Mouse (Mus musculus): ENCODE measurements at regions not wholly inside any gene's neighbourhood (a gene's known extent, or its start where the extent isn't known, plus 50 kb on each side); places are given as distances from the start of the nearest gene placed in this dataset.
A peak's percentile ranks its signal among the peaks of the same experiment; 100 is the strongest.

- H3K4me2 ChIP-seq (replicated peaks) = no peak overlapping the region
- WGBS = 63% methylated on average over 13 of the region's 13 CpGs
- no peak for ATAC-seq (ENCODE audit: low FRiP score, low read depth)
- H3K4me3 ChIP-seq = no peak overlapping the region
- H3K9me3 ChIP-seq = no peaks in the 10 kb centered on the region
- no peak overlapping the region for H3K27ac ChIP-seq (replicated peaks)
- no peaks in the 10 kb centered on the region for H3K4me1 ChIP-seq
- no peaks in the 10 kb centered on the region for H3K27me3 ChIP-seq
- H3K36me3 ChIP-seq = no peaks in the 10 kb centered on the region
- no peak overlapping the region for H3K9ac ChIP-seq (replicated peaks)
Measured at GRCm38 (mm10) chr6:141097338-141098122, 151.5 kb upstream of the Pde3a start.

- H3K27me3 ChIP-seq = no peaks in the 10 kb centered on the region
- H3K27ac ChIP-seq (replicated peaks) = no peak overlapping the region
- no peak for ATAC-seq (ENCODE audit: low FRiP score, low read depth)
- H3K9me3 ChIP-seq = no peaks in the 10 kb centered on the region
- no peaks in the 10 kb centered on the region for H3K4me1 ChIP-seq
- H3K4me3 ChIP-seq = no peak overlapping the region
- H3K4me2 ChIP-seq (replicated peaks) = no peak overlapping the region
- 75% methylated on average over 5 of the region's 5 CpGs for WGBS
- no peak overlapping the region for H3K9ac ChIP-seq (replicated peaks)
- no peaks in the 10 kb centered on the region for H3K36me3 ChIP-seq
Measured at GRCm38 (mm10) chr6:141118287-141118686, 130.8 kb upstream of the Pde3a start.

GRCm38 (mm10) chr6:141126614-141127396 lies 122.3 kb upstream of the Pde3a start:
- Histone ChIP-seq H3K36me3 (no peaks in the 10 kb centered on the region), H3K9ac (replicated peaks) (no peak overlapping the region), H3K27ac (replicated peaks) (no peak overlapping the region), H3K4me1 (no peaks in the 10 kb centered on the region), H3K9me3 (no peaks in the 10 kb centered on the region), H3K4me3 (no peak overlapping the region), H3K27me3 (no peaks in the 10 kb centered on the region), H3K4me2 (replicated peaks) (no peak overlapping the region)
- WGBS = 68% methylated on average over 10 of the region's 10 CpGs
- no peak for ATAC-seq (ENCODE audit: low FRiP score, low read depth)

- Histone ChIP-seq H3K36me3 (no peaks in the 10 kb centered on the region), H3K4me1 (no peaks in the 10 kb centered on the region), H3K4me2 (replicated peaks) (no peak overlapping the region), H3K9ac (replicated peaks) (no peak overlapping the region), H3K27me3 (no peaks in the 10 kb centered on the region), H3K4me3 (no peak overlapping the region), H3K9me3 (no peaks in the 10 kb centered on the region), H3K27ac (replicated peaks) (no peak overlapping the region)
- 90% methylated on average over 1 of the region's 1 CpGs for WGBS
- ATAC-seq (ENCODE audit: low FRiP score, low read depth) = no peak
Measured at GRCm38 (mm10) chr6:141129596-141129995, 119.5 kb upstream of the Pde3a start.

GRCm38 (mm10) chr6:141134176-141134575 lies 114.9 kb upstream of the Pde3a start:
- Histone ChIP-seq H3K36me3 (no peaks in the 10 kb centered on the region), H3K9me3 (no peaks in the 10 kb centered on the region), H3K4me3 (no peak overlapping the region), H3K9ac (replicated peaks) (no peak overlapping the region), H3K27ac (replicated peaks) (no peak overlapping the region), H3K27me3 (no peaks in the 10 kb centered on the region), H3K4me2 (replicated peaks) (no peak overlapping the region), H3K4me1 (no peaks in the 10 kb centered on the region)
- no peak for ATAC-seq (ENCODE audit: low FRiP score, low read depth)
- WGBS = 78% methylated on average over 6 of the region's 6 CpGs

- 69% methylated on average over 12 of the region's 12 CpGs for WGBS
- H3K9ac ChIP-seq (replicated peaks) = no peak overlapping the region
Measured at GRCm38 (mm10) chr6:141136664-141137375, 112.2 kb upstream of the Pde3a start.

GRCm38 (mm10) chr6:141141016-141141415 lies 108.1 kb upstream of the Pde3a start:
- Histone ChIP-seq H3K36me3 (no peaks in the 10 kb centered on the region), H3K27me3 (no peaks in the 10 kb centered on the region), H3K4me3 (no peak overlapping the region), H3K27ac (replicated peaks) (no peak overlapping the region), H3K9me3 (no peaks in the 10 kb centered on the region), H3K4me2 (replicated peaks) (no peak overlapping the region), H3K9ac (replicated peaks) (no peak overlapping the region), H3K4me1 (no peaks in the 10 kb centered on the region)
- no peak for ATAC-seq (ENCODE audit: low FRiP score, low read depth)
- WGBS = 92% methylated on average over 22 of the region's 22 CpGs

More at GRCm38 (mm10) chr6:141136664-141137375, 112.2 kb upstream of the Pde3a start:
- Histone ChIP-seq H3K27me3 (no peaks in the 10 kb centered on the region), H3K4me2 (replicated peaks) (no peak overlapping the region), H3K36me3 (no peaks in the 10 kb centered on the region), H3K9me3 (no peaks in the 10 kb centered on the region), H3K27ac (replicated peaks) (no peak overlapping the region), H3K4me1 (no peaks in the 10 kb centered on the region), H3K4me3 (no peak overlapping the region)
- 0 out of 2 replicates have a peak, but pooled peaks have one; percentile 20 for ATAC-seq (ENCODE audit: low FRiP score, low read depth)

GRCm38 (mm10) chr6:141148417-141149169 lies 100.5 kb upstream of the Pde3a start:
- 49% methylated on average over 5 of the region's 5 CpGs for WGBS
- Histone ChIP-seq H3K4me3 (no peak overlapping the region), H3K36me3 (no peaks in the 10 kb centered on the region), H3K4me2 (replicated peaks) (no peak overlapping the region), H3K4me1 (peaks cover 11% of the 10 kb centered on the region; the same call in 1 of the 2 replicates), H3K9me3 (no peaks in the 10 kb centered on the region), H3K27me3 (no peaks in the 10 kb centered on the region), H3K27ac (replicated peaks) (no peak overlapping the region), H3K9ac (replicated peaks) (no peak overlapping the region)
- peak; percentile 66 for ATAC-seq (ENCODE audit: low FRiP score, low read depth)

- no peaks in the 10 kb centered on the region for H3K36me3 ChIP-seq
- peaks cover 11% of the 10 kb centered on the region; the same call in 1 of the 2 replicates for H3K4me1 ChIP-seq
- no peak overlapping the region for H3K9ac ChIP-seq (replicated peaks)
- no peaks in the 10 kb centered on the region for H3K9me3 ChIP-seq
- 93% methylated on average over 12 of the region's 12 CpGs for WGBS
- no peak overlapping the region for H3K4me3 ChIP-seq
- no peak for ATAC-seq (ENCODE audit: low FRiP score, low read depth)
- no peak overlapping the region for H3K27ac ChIP-seq (replicated peaks)
- no peak overlapping the region for H3K4me2 ChIP-seq (replicated peaks)
- no peaks in the 10 kb centered on the region for H3K27me3 ChIP-seq
Measured at GRCm38 (mm10) chr6:141149170-141149917, 99.7 kb upstream of the Pde3a start.

GRCm38 (mm10) chr6:141159326-141159725 lies 89.7 kb upstream of the Pde3a start:
- no peaks in the 10 kb centered on the region for H3K4me1 ChIP-seq
- H3K9me3 ChIP-seq = 0 out of 2 replicates have a peak, but pooled peaks cover 6% of the 10 kb centered on the region
- 84% methylated on average over 5 of the region's 5 CpGs for WGBS
- ATAC-seq (ENCODE audit: low FRiP score, low read depth) = no peak
- no peaks in the 10 kb centered on the region for H3K36me3 ChIP-seq
- H3K4me2 ChIP-seq (replicated peaks) = no peak overlapping the region
- no peaks in the 10 kb centered on the region for H3K27me3 ChIP-seq
- H3K9ac ChIP-seq (replicated peaks) = no peak overlapping the region
- H3K27ac ChIP-seq (replicated peaks) = no peak overlapping the region
- H3K4me3 ChIP-seq = no peak overlapping the region

All from midbrain, embryonic 12.5 days (tissue).